Mouse (Mus musculus) T-helper 17 cell (primary cell): ENCODE measurements around the gene Lrig1.

ENCODE experiments used
- in situ Hi-C, 2 experiments: fragments of 300-600 bp; cut with MboI, MseI; formaldehyde crosslinking; loops; 1 replicate in 1 of 2; 2 replicates in 1 of 2; pipeline ENCODE4 v1.15.1; 2025; ENCODE audit warnings: high pct_unique_total_duplicates in 2 of 2

Lrig1 gene

GRCm38 (mm10) chr6:94652659-94653213, 47.2 kb downstream of the Lrig1 start:
- in situ Hi-C loops = no loop called here

GRCm38 (mm10) chr6:94651541-94651940, 48.4 kb downstream of the Lrig1 start:
- in situ Hi-C loops = no loop called here

- in situ Hi-C loops = no loop called here
Measured at GRCm38 (mm10) chr6:94649637-94650036, 50.3 kb downstream of the Lrig1 start.

GRCm38 (mm10) chr6:94648496-94648895, 51.5 kb downstream of the Lrig1 start:
- in situ Hi-C loops = no loop called here

- in situ Hi-C loops = no loop called here
Measured at GRCm38 (mm10) chr6:94647574-94648430, 52.2 kb downstream of the Lrig1 start.

GRCm38 (mm10) chr6:94646902-94647301, 53.1 kb downstream of the Lrig1 start:
- in situ Hi-C loops = no loop called here

GRCm38 (mm10) chr6:94646274-94646863, 53.6 kb downstream of the Lrig1 start:
- in situ Hi-C loops = no loop called here

GRCm38 (mm10) chr6:94645723-94646122, 54.2 kb downstream of the Lrig1 start:
- in situ Hi-C loops = no loop called here

- in situ Hi-C loops = no loop called here
Measured at GRCm38 (mm10) chr6:94644641-94645040, 55.3 kb downstream of the Lrig1 start.

GRCm38 (mm10) chr6:94643989-94644388, 56.0 kb downstream of the Lrig1 start:
- in situ Hi-C loops = no loop called here

GRCm38 (mm10) chr6:94642048-94642447, 57.9 kb downstream of the Lrig1 start:
- in situ Hi-C loops = no loop called here

GRCm38 (mm10) chr6:94640297-94640696, 59.7 kb downstream of the Lrig1 start:
- in situ Hi-C loops = no loop called here

GRCm38 (mm10) chr6:94637024-94637434, 62.9 kb downstream of the Lrig1 start:
- in situ Hi-C loops = loop anchor here in 1 of 2 experiments (5.0 kb wide), 1 partner anchor 40 kb away; no protein-coding TSS in a partner anchor

- in situ Hi-C loops = loop anchor here in 1 of 2 experiments (5.0 kb wide), 1 partner anchor 42 kb away; no protein-coding TSS in a partner anchor
Measured at GRCm38 (mm10) chr6:94635343-94635742, 64.6 kb downstream of the Lrig1 start.

GRCm38 (mm10) chr6:94634710-94635109, 65.2 kb downstream of the Lrig1 start:
- in situ Hi-C loops = loop anchor here (5.0 kb wide), 2 partner anchors 43 to 68 kb away; partner anchors contain the start of gene Lrig1 (in 1 of the 2)

GRCm38 (mm10) chr6:94634274-94634673, 65.7 kb downstream of the Lrig1 start:
- in situ Hi-C loops = loop anchor here in 1 of 2 experiments (5.0 kb wide), 1 partner anchor 68 kb away; the partner anchor contains the start of gene Lrig1

GRCm38 (mm10) chr6:94631779-94632082, 68.2 kb downstream of the Lrig1 start:
- in situ Hi-C loops = loop anchor here in 1 of 2 experiments (5.0 kb wide), 1 partner anchor 71 kb away; the partner anchor contains the start of gene Lrig1

GRCm38 (mm10) chr6:94631051-94631778, 68.7 kb downstream of the Lrig1 start:
- in situ Hi-C loops = loop anchor here in 1 of 2 experiments (5.0 kb wide), 1 partner anchor 71 kb away; the partner anchor contains the start of gene Lrig1

- in situ Hi-C loops = no loop called here
Measured at GRCm38 (mm10) chr6:94628787-94629186, 71.2 kb downstream of the Lrig1 start.

- in situ Hi-C loops = no loop called here
Measured at GRCm38 (mm10) chr6:94627714-94628595, 72.0 kb downstream of the Lrig1 start.

- in situ Hi-C loops = no loop called here
Measured at GRCm38 (mm10) chr6:94626807-94627206, 73.2 kb downstream of the Lrig1 start.
